Mouse (Mus musculus): ENCODE results near the gene Ccdc181. TPM values are rescaled to one million over a fixed set of nuclear protein-coding genes. Genes with fewer than 3 reads are reported as not detected.

Gene Ccdc181
- total and polyA plus RNA-seq, 3 experiments: 11.0 to 15.8 TPM; not detected in 1

DNA sequence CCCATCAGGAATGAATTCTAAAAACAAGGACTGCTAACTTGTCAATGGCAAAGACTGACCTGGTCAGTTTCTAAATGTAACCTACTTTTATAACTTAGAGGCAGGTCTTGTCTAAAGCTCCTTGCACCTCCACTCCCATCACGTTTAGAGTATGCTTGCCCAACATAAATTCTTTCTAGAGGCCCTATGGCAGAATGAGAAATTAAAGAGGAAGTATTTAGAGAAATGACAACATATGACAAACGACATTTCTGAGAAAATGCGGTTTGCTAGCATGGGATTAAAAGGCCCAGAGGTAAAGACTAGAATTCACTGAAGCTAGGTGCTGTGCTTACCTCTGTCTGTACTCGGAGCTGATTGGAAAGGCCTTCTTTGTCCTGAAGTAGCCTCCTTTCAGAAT lies 26.6 kb downstream of the Ccdc181 start:
- Histone ChIP-seq H3K27me3 (ENCODE audit: control insufficient read depth in 1 of 2, insufficient read depth in 2 of 2, low read length in 2 of 2) (no peaks in the 10 kb centered on the region), H3K9ac (ENCODE audit: control insufficient read depth, low read depth, low read length, poor library complexity, severe bottlenecking) (no peak overlapping the region), H3K4me3 (ENCODE audit: control insufficient read depth in 1 of 2, insufficient read depth in 1 of 2, low read depth in 2 of 2, low read length in 2 of 2) (no peak overlapping the region), H3K79me2 (ENCODE audit: control insufficient read depth, insufficient read depth, low read length, poor library complexity) (peaks cover 14% of the 10 kb centered on the region), H3K9me3 (replicated peaks; ENCODE audit: insufficient read depth, low read length) (no peaks in the 10 kb centered on the region), H3K27ac (ENCODE audit: control insufficient read depth, low read depth, low read length) (no peak overlapping the region), H3K4me1 (ENCODE audit: control insufficient read depth in 1 of 2, insufficient read depth in 2 of 2, low read length in 2 of 2) (peaks cover 6 to 8% of the 10 kb centered on the region in 2 experiments; a peak in 3 of 4 replicates), H3K36me3 (ENCODE audit: control insufficient read depth in 1 of 2, insufficient read depth in 2 of 2, low read length in 2 of 2) (peaks cover 12 to 20% of the 10 kb centered on the region in 2 experiments)
- no peak for TF ChIP-seq MAX (IDR thresholded peaks at IDR 0.05; ENCODE audit: low read length)
- TF ChIP-seq BHLHE40 (IDR thresholded peaks at IDR 0.05; ENCODE audit: borderline replicate concordance, low read depth, low read length): no peak
- TF ChIP-seq MAZ (IDR thresholded peaks at IDR 0.05; ENCODE audit: low read depth, low read length): no peak
- TF ChIP-seq JUND (IDR thresholded peaks at IDR 0.05; ENCODE audit: low read depth, low read length): no peak
- TF ChIP-seq CTCF (IDR thresholded peaks at IDR 0.05 in 2 of 3, conservative IDR thresholded peaks at IDR 0.05 in 1 of 3; ENCODE audit: control insufficient read depth in 1 of 3, insufficient read depth in 1 of 3, low read depth in 2 of 3, low read length in 3 of 3, poor library complexity in 1 of 3, severe bottlenecking in 1 of 3): no peak
- no peak for TF ChIP-seq RCOR1 (IDR thresholded peaks at IDR 0.05; ENCODE audit: low read depth, low read length)
- no peak for TF ChIP-seq POLR2AphosphoS2 (IDR thresholded peaks at IDR 0.05; ENCODE audit: low read length)
- TF ChIP-seq GABPA (IDR thresholded peaks at IDR 0.05; ENCODE audit: low read depth, low read length): no peak
- TF ChIP-seq GATA1 (IDR thresholded peaks at IDR 0.05; ENCODE audit: low read depth, low read length): no peak
- no peak for TF ChIP-seq MEF2A (IDR thresholded peaks at IDR 0.05; ENCODE audit: extremely low read depth, insufficient replicate concordance, low read depth, low read length, poor library complexity, severe bottlenecking)
- TF ChIP-seq EP300 (IDR thresholded peaks at IDR 0.05; ENCODE audit: low read depth in 1 of 2, low read length in 2 of 2): no peak
- TF ChIP-seq SMC3 (IDR thresholded peaks at IDR 0.05; ENCODE audit: low read depth, low read length): no peak
- no peak for DNase-seq (ENCODE audit: low read depth, low spot score)

DNA sequence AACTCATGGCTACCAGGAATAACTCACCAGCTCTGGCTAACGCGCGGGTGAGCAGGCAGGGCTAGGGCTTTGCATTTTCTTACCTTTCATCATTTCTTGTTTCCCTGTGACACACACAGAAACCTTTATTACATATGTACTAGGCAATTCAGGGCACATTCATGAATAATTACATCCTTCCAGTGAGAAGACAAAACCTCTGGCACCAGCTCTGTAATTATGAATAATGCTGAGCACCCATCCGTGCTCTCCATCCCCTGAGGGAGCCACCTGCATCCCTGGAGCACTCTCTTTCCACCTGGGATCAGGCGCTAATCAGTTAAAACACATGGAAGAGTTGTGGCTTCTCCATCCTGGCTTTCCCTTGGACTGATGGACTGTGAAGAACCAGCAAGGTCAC lies 28.4 kb downstream of the Ccdc181 start, which contains the start of gene Nme7:
Nme7 (plus strand) TSS at position 301 of the 400 bp plus-strand sequence.
- DNase-seq (ENCODE audit: low read depth, low spot score): no peak
- Histone ChIP-seq H3K36me3 (ENCODE audit: control insufficient read depth in 1 of 2, insufficient read depth in 2 of 2, low read length in 2 of 2) (peaks cover 12 to 15% of the 10 kb centered on the region in 2 experiments), H3K9ac (ENCODE audit: control insufficient read depth, low read depth, low read length, poor library complexity, severe bottlenecking) (no peak within 1 kb of the TSS), H3K79me2 (ENCODE audit: control insufficient read depth, insufficient read depth, low read length, poor library complexity) (peaks cover 15% of the 10 kb centered on the region), H3K27me3 (ENCODE audit: control insufficient read depth in 1 of 2, insufficient read depth in 2 of 2, low read length in 2 of 2) (no peaks in the 10 kb centered on the region), H3K27ac (ENCODE audit: control insufficient read depth, low read depth, low read length) (no peak within 1 kb of the TSS), H3K4me1 (ENCODE audit: control insufficient read depth in 1 of 2, insufficient read depth in 2 of 2, low read length in 2 of 2) (peaks cover 8 to 12% of the 10 kb centered on the region in 2 experiments; a peak in 2 of 4 replicates), H3K9me3 (replicated peaks; ENCODE audit: insufficient read depth, low read length) (no peaks in the 10 kb centered on the region), H3K4me3 (ENCODE audit: control insufficient read depth in 1 of 2, insufficient read depth in 1 of 2, low read depth in 2 of 2, low read length in 2 of 2) (no peak within 1 kb of the TSS)
- TF ChIP-seq ZC3H11A (IDR thresholded peaks at IDR 0.05; ENCODE audit: low read depth, low read length) (no peak), BHLHE40 (IDR thresholded peaks at IDR 0.05; ENCODE audit: borderline replicate concordance, low read depth, low read length) (no peak), CTCF (IDR thresholded peaks at IDR 0.05 in 2 of 3, conservative IDR thresholded peaks at IDR 0.05 in 1 of 3; ENCODE audit: control insufficient read depth in 1 of 3, insufficient read depth in 1 of 3, low read depth in 2 of 3, low read length in 3 of 3, poor library complexity in 1 of 3, severe bottlenecking in 1 of 3) (no peak), ZMIZ1 (IDR thresholded peaks at IDR 0.05; ENCODE audit: low read depth, low read length) (no peak)

All from MEL (cell line).